Mouse (Mus musculus): ENCODE data around the gene Bmp8a. TPM values are rescaled to one million over a fixed set of nuclear protein-coding genes. Genes with fewer than 3 reads are reported as not detected.

The Bmp8a gene
- polyA plus RNA-seq, 2 experiments = 1.6 to 1.8 TPM

GRCm38 (mm10) chr4:123282500-123282899 lies 60.6 kb downstream of the Bmp8a start:
- WGBS = under 1% methylated on average over 25 of the region's 25 CpGs
- H3K27ac ChIP-seq (replicated peaks; ENCODE audit: low read depth, low read length) = 0 out of 2 replicates have a peak overlapping the region, but pooled peaks have one; percentile 38

GRCm38 (mm10) chr4:123280117-123280516 lies 62.9 kb downstream of the Bmp8a start:
- TF ChIP-seq POLR2A (IDR thresholded peaks at IDR 0.05; ENCODE audit: borderline replicate concordance, extremely low read depth, insufficient read depth, insufficient read length) = no peak
- Histone ChIP-seq H3K9me3 (ENCODE audit: control insufficient read depth, low read length) (no peaks in the 10 kb centered on the region), H3K27me3 (ENCODE audit: control insufficient read depth, insufficient read depth, low read length) (no peaks in the 10 kb centered on the region), H3K27ac (replicated peaks; ENCODE audit: low read depth, low read length) (no peak overlapping the region), H3K4me1 (ENCODE audit: control insufficient read depth, insufficient read depth, low read length) (peaks cover 14% of the 10 kb centered on the region), H3K36me3 (ENCODE audit: control insufficient read depth, insufficient read depth, low read length) (no peaks in the 10 kb centered on the region), H3K9ac (ENCODE audit: low read depth, low read length, severe bottlenecking) (no peak overlapping the region), H3K4me3 (replicated peaks; ENCODE audit: low read length) (no peak overlapping the region), H3K4me2 (replicated peaks; ENCODE audit: low read depth, low read length, severe bottlenecking) (no peak overlapping the region)
- DNase-seq (ENCODE audit: low spot score) (no peak), ATAC-seq (ENCODE audit: low FRiP score, low read depth) (no peak)
- WGBS = 70% methylated on average over 3 of the region's 3 CpGs

More at GRCm38 (mm10) chr4:123282500-123282899, 60.6 kb downstream of the Bmp8a start:
- peak; percentile 94; the same call in 1 of the 2 replicates for TF ChIP-seq POLR2A (IDR thresholded peaks at IDR 0.05; ENCODE audit: borderline replicate concordance, extremely low read depth, insufficient read depth, insufficient read length)
- ATAC-seq (ENCODE audit: low FRiP score, low read depth) = peak; percentile 92
- H3K36me3 ChIP-seq (ENCODE audit: control insufficient read depth, insufficient read depth, low read length) = peaks cover 7% of the 10 kb centered on the region
- peak overlapping the region; percentile 48 for H3K4me3 ChIP-seq (replicated peaks; ENCODE audit: low read length)
- H3K27me3 ChIP-seq (ENCODE audit: control insufficient read depth, insufficient read depth, low read length) = no peaks in the 10 kb centered on the region
- peak overlapping the region; percentile 81 for H3K4me2 ChIP-seq (replicated peaks; ENCODE audit: low read depth, low read length, severe bottlenecking)
- peak overlapping the region; percentile 61 for H3K9ac ChIP-seq (ENCODE audit: low read depth, low read length, severe bottlenecking)
- H3K9me3 ChIP-seq (ENCODE audit: control insufficient read depth, low read length) = no peaks in the 10 kb centered on the region
- H3K4me1 ChIP-seq (ENCODE audit: control insufficient read depth, insufficient read depth, low read length) = peaks cover 19% of the 10 kb centered on the region
- DNase-seq (ENCODE audit: low spot score) = peak; percentile 90

GRCm38 (mm10) chr4:123271063-123271462 lies 72.0 kb downstream of the Bmp8a start:
- DNase-seq (ENCODE audit: low spot score) (no peak), ATAC-seq (ENCODE audit: low FRiP score, low read depth) (no peak)
- Histone ChIP-seq H3K4me1 (ENCODE audit: control insufficient read depth, insufficient read depth, low read length) (no peaks in the 10 kb centered on the region), H3K9me3 (ENCODE audit: control insufficient read depth, low read length) (no peaks in the 10 kb centered on the region), H3K27ac (replicated peaks; ENCODE audit: low read depth, low read length) (no peak overlapping the region), H3K36me3 (ENCODE audit: control insufficient read depth, insufficient read depth, low read length) (no peaks in the 10 kb centered on the region), H3K4me2 (replicated peaks; ENCODE audit: low read depth, low read length, severe bottlenecking) (no peak overlapping the region), H3K4me3 (replicated peaks; ENCODE audit: low read length) (no peak overlapping the region), H3K27me3 (ENCODE audit: control insufficient read depth, insufficient read depth, low read length) (no peaks in the 10 kb centered on the region), H3K9ac (ENCODE audit: low read depth, low read length, severe bottlenecking) (no peak overlapping the region)
- 84% methylated on average over 3 of the region's 3 CpGs for WGBS
- no peak for TF ChIP-seq POLR2A (IDR thresholded peaks at IDR 0.05; ENCODE audit: borderline replicate concordance, extremely low read depth, insufficient read depth, insufficient read length)

Other genes with a start within 250 kb of the Bmp8a start
- 1.5 and 1.9 TPM in 2 replicates for gene Bmp8b, start 238.1 kb downstream of the Bmp8a start, polyA plus RNA-seq (2012; rRNA removed)
- gene Bmp8b, start 238.1 kb downstream of the Bmp8a start, polyA plus RNA-seq (2014; fragmentation: Nextera tagmentation; extraction: Ambion mirVana) = 0.93 and 1.3 TPM in 2 replicates
- 0.35 and 0.41 TPM in 2 replicates for gene Oxct2b, start 227.0 kb downstream of the Bmp8a start, polyA plus RNA-seq (2012; rRNA removed)
- 0.33 TPM in 1 of 2 replicates, not detected in the other for gene Oxct2b, start 227.0 kb downstream of the Bmp8a start, polyA plus RNA-seq (2014; fragmentation: Nextera tagmentation; extraction: Ambion mirVana)
- gene Ppie, start 203.3 kb downstream of the Bmp8a start, polyA plus RNA-seq (2012; rRNA removed) = 46.0 and 57.6 TPM in 2 replicates
- gene Ppie, start 203.3 kb downstream of the Bmp8a start, polyA plus RNA-seq (2014; fragmentation: Nextera tagmentation; extraction: Ambion mirVana) = 93.9 and 96.4 TPM in 2 replicates
- gene Hpcal4, start 160.0 kb downstream of the Bmp8a start, polyA plus RNA-seq (2012; rRNA removed) = 0.12 and 0.34 TPM in 2 replicates
- 0.26 and 1.1 TPM in 2 replicates for gene Hpcal4, start 160.0 kb downstream of the Bmp8a start, polyA plus RNA-seq (2014; fragmentation: Nextera tagmentation; extraction: Ambion mirVana)
- 0.05 TPM in 1 of 2 replicates, not detected in the other for gene Nt5c1a, start 141.7 kb downstream of the Bmp8a start, polyA plus RNA-seq (2012; rRNA removed)
- gene Nt5c1a, start 141.7 kb downstream of the Bmp8a start, polyA plus RNA-seq (2014; fragmentation: Nextera tagmentation; extraction: Ambion mirVana) = not detected in 2 replicates
- gene Heyl, start 109.7 kb downstream of the Bmp8a start, polyA plus RNA-seq (2012; rRNA removed) = 8.9 and 11.1 TPM in 2 replicates
- 9.6 and 13.2 TPM in 2 replicates for gene Heyl, start 109.7 kb downstream of the Bmp8a start, polyA plus RNA-seq (2014; fragmentation: Nextera tagmentation; extraction: Ambion mirVana)
- gene Pabpc4, start 80.9 kb downstream of the Bmp8a start, polyA plus RNA-seq (2012; rRNA removed) = 147 and 207 TPM in 2 replicates
- gene Pabpc4, start 80.9 kb downstream of the Bmp8a start, polyA plus RNA-seq (2014; fragmentation: Nextera tagmentation; extraction: Ambion mirVana) = 57.2 and 59.1 TPM in 2 replicates
- 0.20 and 0.21 TPM in 2 replicates for gene Oxct2a, start 19.6 kb downstream of the Bmp8a start, polyA plus RNA-seq (2012; rRNA removed)
- not detected in 2 replicates for gene Oxct2a, start 19.6 kb downstream of the Bmp8a start, polyA plus RNA-seq (2014; fragmentation: Nextera tagmentation; extraction: Ambion mirVana)

Measured in limb, embryonic 14.5 days (tissue).